Mouse (Mus musculus) cerebellum, adult 18-20 months (tissue): Measurements from ENCODE around the gene Nectin1.
A peak's percentile ranks its signal among the peaks of the same experiment; 100 is the strongest.

Experiments used
- DNase-seq, 2 experiments: peaks; one replicate each; pipeline ENCODE4 v3.0.0; 2021

The Nectin1 gene

DNA sequence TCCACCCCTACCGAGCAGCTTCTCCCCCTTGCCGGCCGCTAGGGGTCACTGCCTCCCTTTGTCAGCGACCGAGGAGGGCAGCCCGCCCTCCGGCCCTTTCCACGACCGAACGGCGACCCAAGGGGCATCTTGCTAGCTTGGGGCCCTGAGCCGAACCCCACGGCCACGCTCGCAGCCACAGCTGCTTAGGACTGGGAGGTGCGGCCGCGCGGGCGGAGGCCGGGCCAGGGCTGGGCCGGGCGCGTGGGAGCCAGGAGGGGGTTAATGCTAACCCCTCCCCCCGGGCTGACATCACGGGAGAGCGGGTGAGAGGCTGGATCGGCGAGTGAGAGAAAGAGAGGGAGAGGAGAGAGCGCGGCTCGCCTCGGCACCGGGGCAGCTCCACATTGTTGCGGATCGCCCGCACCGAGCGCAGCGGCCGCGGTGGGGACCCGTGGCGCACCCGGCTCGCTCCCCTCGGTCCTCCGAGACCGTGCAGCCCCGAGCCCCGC is at the start of gene Nectin1:
TSS of gene Nectin1 (plus strand) at position 338 of the 491 bp plus-strand sequence.
- peak; percentile 93 to 94 for DNase-seq

DNA sequence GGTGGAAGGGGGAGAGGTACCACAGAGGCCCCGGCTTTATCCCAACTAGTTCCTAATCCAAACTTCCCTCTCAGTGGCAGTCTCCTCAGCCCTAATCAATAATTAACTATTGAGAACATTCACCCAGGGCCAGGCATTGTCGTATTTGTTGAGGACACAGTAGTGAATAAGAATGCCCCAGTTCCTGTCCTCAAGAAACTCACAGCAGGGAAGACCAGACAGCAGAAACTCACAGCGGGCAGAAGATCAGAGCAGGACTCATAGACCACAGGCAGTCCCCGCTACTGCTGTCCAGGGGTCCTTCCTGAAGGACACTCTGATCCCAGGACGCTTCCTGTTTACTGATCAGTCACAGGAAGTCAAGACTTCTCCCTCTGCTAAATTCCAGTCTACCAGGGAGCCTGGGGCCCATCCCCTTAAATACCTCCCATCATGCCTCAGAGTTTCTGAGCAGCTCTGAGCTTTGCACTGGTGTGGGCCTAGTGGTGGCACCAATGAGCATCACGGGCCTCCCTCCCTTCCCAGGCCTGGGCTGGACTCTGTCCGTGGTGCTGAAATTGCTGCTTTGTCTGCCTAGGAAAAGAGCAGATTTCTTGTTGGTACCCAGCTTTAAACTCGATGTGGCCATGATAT is 45.6 kb upstream of the Nectin1 start:
- no peak for DNase-seq

DNA sequence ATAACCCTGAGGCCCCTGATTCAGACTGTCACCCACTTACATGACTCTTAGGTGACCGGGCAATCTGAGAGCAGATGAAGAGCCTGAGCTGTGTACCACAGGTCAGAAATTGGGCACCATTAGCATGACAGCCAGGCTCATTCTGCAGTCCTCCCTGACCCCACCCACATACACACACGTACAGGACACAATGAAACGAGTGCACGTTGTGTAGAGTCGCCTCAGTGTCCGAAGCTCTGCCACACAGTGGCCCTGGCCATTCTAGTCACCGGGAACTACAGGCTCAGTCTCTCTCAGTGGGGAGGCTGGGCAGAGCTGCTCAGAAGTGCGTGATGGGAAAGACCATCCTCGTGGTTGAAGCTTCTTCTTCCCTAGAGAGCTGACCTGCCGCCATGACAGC is 44.9 kb upstream of the Nectin1 start:
- DNase-seq: no peak

DNA sequence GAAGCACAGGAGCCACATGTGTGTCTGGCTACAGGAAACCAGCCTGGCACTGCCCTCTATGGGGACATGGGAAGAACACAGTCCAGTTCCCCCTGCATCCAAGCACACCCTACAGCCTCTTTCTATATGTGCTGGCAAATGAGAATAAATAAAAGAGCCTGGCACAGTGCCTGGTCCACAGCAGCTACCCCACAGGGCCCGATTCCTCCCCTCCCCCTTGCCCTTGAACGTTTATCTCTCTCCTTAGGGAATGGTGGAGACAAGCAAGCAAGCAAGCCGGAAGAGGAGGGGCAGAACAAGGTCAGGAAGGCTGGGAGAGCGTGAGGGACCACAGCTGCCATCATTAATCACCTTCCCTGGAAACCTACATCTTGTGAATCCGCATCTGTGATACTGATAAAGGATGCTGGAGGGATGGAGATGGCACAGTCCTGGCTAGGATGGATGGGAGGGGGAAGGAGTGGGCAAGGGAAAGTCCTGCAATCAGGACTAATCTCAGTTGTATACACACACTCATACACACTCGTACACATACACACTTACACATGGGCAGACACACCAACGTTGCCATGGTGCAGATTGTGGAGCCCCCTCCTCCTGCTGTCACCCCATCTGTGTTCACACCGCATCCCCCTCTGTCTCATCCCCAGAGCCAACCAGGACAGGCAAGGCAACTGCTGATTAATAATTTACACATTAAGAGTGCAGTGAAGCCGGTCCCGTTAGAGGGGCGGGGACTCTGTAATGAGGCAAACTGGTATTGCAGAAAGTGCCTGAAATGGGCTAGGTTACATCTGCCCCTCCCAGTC is 44.2 kb upstream of the Nectin1 start:
- no peak for DNase-seq

DNA sequence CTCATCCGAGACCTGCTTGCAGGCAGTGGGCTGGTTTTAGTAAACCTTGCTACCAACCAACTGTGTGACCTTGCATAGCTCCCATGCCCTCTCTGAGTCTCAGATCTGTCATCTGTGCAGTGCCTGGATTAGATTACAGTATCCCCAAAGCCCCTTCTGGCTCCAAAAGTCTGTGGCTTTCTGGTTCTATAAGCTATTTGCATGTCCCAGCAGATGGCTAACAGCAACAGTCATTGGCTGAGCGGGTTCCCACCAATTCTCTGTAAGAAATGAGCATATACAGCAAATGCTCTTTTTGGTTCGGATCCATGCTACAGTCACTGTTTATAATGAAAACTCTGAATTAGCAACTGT is 43.6 kb upstream of the Nectin1 start:
- no peak for DNase-seq

DNA sequence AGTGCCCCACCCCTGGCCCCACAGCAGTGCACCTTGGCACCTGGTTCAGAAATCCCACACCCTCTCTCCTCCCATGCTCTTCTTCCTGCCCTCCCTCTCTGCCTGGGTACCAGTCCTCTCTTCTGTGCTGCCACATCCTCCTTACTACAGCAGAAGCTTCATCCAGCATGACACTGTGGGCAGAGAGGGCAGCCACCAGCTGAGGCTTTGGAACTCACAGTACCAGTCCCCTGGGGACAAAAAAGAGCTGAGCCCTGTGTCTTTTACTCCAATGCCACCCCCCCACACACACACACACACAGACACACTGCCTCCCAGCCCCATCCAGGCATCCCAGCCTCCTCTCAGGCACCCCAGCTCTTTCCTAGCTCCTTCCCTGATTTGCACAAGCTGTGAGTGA is 42.0 kb upstream of the Nectin1 start:
- DNase-seq: no peak

DNA sequence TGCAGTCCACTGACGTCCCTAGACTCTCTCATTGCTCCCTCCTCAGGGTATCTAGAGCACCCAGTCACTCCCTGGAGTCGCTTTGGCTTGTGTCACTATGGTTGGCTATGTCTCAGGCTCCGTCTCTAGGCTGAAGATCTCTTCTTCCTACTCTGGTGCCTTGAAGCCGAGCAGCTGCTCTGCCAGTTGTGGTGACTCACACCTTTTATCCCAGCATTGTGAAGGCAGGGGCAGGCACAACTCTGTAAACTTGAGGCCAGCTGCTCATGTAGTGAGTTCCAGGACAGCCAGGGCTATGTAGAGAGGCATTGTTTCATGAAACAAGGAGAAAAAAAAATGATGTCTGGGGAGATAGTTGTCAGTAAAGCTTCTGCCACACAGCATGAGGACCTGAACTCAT is 36.2 kb upstream of the Nectin1 start:
- DNase-seq: no peak

DNA sequence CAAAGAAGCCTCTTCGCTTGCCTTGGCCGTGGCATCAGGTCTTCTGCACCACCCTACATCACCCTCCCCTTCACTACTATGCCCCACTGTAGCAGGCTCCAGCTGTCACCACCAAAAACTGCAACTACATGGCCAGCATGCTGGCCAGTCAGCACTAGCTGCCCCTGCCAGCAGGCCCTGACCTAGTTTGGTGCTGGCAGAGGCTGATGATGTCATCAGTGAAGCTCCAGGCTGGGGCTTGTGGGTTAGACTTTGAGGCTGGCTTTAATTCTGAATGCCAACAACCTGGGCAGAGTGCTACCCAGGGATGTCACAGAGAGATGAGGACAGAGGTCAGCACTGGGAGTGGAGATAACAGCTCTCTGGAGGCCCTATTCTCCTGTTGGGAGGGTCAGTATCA is 35.1 kb upstream of the Nectin1 start:
- DNase-seq: peak; percentile 55 to 68

DNA sequence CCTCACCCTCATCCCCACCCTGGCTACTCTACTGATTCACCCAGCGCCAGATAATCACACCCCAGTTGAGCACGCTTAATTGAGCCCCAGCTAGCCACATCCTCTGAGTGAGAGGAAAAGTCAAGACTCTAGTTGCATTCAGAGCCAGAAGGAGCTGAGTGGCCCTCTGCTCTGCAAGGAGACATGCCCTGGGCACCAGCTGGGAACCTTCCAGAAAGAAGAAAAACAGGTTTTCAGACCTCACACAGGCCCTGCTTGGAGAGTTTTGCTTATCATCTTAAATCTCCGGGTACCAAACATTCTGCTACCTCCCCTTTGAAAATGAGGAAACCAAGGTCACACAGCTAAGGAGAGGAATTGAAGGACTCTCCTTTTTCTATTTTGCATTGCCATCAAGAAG is 30.4 kb upstream of the Nectin1 start:
- DNase-seq: no peak

DNA sequence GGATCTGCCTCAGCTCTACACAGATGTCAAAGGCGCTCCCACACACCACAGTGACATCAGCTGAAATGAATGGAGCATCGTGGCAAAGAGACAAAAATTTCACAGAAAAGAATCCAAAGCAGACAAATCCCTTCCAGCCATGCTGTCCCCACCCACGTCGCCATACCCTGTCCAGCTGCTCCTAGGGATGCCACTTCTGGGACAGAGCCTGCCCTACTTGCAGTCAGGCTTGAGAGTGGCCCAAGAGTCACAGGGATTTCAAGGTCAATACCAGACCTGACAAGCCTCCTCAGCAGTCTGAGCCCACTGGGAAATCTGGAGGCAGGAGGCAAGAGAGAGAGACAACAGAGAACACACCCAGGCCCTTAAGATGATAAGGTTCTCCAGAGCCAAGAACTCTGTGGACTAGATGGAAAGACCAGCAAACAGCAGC is 24.4 kb upstream of the Nectin1 start:
- no peak for DNase-seq

DNA sequence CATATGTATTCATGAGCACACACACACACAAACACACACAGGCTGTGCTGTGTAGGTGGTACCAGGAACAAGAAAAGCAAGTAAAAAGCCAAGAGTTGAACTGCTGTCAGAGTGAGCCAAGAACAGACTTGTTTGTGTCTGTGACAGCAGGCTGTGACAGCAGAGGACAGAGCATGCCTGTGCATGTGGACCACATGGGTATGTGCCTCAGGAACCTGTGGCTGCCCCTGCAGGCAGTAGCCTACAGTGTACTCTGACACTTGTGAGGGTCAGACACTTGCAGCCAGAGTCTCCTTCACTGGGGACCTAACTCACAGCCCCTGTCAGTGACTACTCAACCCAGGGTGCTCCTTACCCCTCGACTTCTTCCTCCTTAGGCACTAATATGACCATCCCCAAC is 23.7 kb upstream of the Nectin1 start:
- no peak for DNase-seq

DNA sequence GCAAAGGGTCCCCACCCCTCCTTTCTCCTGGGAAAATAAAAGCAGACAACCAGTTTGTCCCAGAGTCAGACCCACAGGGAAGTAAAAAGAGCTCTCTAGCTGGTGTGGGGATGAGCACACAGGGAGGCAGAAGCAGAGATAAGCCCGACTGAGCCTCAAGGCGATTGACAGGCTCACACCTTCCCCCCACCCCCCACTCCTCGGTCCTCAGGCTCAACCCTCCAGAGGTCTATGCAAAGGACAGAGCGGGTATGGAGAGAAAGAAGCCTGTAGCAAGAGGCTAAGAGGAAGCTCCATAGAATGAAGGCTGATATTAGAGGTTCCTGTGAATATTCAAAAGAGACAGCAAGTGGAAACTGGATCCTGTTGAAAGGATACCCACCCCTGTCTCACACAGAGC is 19.7 kb upstream of the Nectin1 start:
- DNase-seq: no peak

DNA sequence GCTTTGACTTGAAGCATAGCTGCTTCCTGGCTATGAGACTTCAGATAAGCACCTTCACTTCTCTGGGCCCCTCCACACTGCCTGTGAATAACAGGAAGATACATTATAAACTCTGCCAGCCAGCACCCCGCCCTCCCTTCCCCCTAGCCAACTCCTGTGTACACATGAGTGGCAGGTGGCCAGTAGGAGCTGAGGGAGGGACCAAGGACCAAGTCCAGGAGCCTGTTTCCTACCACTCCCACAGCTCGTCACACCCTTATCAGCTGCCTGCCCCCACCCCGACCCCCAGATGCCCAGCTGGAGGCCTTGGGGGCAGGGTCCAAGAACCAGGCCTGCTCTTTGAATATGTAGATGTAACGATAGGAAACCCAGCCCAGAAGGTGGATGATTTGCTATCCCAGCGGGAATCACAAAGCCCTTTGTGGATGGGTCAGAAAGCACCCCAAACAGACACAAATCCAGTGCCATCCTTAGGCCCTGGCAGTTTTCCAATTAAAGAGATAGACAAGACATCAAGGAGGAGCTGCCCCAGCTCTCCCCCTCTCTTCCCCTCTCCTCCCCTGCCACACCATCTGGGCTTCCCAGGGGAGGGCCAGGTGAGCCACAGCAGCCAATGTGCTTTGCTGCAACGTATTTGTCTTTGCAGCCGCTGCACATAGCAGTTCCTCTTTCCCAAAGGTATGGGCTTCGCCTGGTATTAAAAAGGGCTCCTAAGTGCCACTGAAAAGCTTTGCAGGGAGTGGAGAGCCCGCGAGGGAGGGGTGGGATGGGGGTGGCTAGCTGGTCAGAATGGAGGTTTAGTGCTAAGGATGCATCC is 14.1 kb upstream of the Nectin1 start:
- DNase-seq: no peak

DNA sequence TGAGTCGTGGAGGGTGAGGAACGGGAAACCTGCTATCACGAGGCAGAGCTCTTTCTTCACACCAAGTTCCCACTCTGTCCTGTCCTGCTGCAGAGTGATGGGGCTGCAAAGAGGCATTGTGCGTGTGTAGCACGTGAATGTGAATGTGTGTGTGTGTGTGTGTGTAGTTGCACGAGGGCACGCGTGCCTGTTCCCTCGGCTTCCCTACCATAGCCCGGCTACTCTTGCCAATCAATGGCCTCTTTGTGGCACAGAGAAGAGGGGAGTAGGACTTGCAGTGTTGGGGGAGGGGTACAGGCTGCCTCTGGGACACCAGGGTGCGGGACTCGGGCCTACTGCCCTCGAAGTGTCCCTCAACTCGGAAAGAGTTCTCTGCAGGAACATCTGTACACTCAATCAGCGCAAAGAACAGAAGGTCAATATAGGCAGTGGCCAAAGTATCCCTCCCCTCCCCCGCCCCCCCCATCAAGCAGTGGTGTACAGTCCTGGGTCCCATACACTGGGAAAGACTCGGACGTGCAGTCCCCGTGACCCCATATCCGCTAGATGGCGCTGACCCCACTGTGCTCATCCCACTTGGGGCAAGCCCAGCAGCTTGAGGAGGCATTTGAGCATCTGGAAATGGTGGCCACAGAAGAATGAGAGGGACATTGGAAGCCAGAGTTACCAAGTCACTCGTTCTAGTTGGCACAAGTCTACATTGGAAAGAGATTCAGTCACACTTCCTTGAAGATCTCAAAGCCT is 13.3 kb upstream of the Nectin1 start:
- peak; percentile 70 to 73 for DNase-seq

DNA sequence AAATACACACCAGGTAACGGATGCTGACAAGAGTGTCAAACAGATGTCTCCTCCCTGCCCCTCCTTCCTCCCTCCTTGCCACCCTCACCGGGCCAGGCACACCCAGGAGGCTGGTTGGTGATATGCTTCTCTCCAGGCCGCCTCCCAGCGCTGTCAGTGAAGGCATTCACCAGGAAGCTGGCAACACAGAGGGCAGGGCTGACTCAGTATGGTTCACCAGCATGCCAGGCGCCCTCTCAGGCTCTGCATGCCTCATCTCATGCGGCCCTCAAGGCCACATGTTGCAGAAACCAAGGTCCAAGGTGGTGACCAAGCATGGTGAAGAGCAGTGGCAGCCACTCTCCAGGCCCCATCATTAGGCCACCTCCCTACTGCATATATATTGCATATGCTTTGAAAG is 11.9 kb upstream of the Nectin1 start:
- DNase-seq: no peak

DNA sequence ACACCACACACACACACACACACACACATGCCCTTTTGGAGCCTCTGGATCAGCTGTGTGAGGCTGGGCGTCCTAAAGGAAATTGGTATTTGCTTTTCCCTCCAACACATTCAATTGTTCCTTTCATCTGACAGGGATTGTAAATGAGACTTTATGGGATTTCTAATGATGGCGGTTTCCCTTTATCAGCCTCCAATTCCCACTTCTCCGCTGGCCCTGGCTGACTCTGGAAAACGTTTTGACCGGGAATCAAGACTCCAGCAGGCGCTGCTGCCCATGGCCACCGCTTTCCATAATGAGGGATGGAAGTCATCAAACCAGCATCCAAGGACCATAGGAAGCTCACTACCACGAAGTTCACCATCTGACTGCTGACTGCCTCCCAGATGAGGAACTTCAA is 11.1 kb upstream of the Nectin1 start:
- no peak for DNase-seq

DNA sequence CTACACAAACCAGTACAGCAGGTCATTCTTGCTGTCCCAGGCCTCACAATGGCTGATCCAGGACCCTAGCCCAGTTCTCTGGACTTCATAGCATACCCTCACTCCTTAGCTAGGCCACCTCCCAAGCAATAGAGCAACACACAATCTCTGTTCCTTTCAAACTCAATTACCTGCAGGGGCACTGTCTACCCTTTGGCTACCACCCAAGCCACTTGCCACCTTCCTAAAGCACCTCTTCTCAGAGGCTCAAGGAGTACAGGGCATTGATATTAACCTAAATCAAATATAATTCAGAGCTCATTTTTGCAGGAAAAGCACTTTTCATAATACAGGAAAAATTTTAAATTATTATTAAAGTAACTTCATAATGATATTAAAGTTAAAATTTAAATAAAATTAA is 8.8 kb upstream of the Nectin1 start:
- DNase-seq: no peak

DNA sequence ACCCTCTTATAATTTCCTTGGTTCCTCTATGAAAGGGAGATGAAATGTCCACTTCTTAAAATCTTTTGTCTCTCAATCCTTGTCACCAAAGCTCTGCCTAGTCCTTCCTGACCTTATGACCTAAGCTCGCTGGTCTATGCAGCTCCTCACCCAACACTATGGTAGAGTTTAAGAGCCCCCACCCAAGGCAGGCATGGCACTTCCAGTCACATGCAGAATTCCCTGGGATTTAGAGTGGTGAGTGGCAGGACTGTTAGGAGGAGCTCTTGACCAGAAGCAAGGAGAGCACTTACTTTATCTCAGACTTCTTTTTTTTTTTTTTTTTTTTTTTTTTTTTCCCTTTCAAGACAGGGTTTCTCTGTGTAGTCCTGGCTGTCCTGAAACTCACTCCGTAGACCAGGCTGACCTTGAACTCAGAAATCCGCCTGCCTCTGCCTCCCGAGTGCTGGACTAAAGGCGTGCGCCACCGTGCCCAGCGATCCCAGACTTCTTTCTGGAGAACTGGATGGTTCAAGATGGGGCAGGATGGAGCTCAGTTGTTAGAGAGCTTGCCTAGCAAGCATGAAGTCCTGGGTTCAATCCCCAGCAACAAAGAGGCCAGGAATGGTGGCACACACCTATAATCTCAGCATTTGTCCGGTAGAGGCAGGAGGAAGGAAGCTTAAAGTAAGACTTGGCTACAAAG is 7.6 kb upstream of the Nectin1 start:
- no peak for DNase-seq

DNA sequence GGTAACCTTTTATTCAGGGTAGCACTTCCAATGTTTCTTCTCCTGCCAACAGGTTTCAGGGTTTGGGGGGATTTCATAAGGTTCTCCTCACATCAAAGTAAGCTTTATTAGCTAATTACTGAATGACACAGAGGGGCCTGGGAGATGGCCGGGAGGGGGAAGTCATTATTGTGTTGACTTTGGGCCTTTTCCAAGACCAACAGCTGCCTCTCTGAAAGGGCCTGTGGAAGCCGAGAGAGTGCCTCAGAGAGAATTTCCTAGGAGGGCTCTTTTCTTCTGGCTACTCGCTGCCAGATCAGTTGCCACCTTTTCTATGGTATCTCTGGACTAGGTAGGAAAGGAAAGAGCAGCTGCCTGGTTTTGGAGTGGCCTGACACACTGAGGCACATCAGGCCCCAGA is 6.5 kb upstream of the Nectin1 start:
- no peak for DNase-seq

DNA sequence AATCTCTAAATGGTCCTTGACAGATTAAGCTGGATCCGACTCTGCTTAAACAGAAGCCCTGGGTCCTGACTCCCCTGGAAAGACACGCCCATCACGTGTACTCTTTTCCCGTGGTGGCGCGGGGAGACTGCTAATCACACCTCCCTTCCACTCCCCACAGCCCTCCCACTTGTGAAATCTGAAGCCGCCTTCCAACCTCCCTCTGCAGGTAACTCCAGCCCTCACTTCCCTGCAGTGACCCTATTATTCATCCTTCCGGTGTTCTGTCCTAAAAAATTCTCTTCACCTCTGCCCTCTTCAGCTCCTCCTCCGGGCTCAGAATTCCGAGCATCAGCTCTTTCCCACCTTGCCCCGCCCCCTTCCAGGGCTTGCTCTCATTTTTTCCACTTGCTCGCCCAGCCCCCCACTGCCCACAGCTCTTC is 5.9 kb upstream of the Nectin1 start:
- DNase-seq: no peak

DNA sequence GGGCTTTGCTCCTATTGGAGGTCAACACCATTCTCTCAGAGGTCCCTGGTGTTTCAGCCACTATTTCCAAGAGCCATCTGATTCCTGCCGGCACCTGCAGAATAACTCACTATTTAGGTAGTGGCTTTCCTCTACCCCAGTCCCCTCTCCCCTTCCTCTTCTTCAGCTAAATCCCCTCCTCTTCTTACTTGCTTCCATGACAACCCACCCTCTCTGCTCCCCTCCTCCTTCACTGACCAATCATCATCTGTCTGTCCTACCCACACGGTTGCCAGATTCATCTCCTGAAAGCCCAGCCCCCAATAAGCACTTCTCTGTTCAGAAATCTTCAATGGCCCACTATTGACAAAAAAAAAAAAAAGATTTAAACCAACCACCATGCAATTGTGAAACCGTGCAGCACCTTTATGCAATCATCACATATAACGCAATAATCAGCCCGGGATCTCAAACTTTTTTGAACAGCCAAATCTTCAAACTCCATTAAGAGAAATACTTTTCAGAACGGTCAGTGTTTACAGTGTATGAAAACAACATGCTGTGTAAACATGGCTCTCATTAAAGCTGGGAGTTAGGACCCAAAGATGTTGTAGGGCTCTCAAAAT is 5.2 kb upstream of the Nectin1 start:
- DNase-seq: no peak

DNA sequence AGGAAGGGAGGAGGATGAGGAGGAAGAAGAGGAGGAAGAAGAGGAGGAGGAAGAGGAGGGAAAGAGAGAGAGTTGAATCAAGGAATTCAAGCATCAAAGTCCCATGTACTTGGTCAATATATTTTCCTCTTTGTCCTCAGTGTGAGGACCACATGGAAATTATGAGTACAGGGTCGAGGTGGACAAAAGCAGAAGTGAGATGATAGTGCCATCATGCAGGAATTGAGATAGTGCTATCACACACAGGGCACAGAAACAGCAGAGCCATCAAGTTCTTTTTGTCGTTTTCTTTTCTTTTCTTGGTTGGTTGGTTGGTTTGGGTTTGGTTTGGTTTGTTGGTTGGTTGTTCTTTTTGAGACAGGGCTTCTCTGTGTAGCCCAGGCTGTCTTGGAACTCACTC is 2.5 kb upstream of the Nectin1 start:
- no peak for DNase-seq
